In the genomic region with DNA sequence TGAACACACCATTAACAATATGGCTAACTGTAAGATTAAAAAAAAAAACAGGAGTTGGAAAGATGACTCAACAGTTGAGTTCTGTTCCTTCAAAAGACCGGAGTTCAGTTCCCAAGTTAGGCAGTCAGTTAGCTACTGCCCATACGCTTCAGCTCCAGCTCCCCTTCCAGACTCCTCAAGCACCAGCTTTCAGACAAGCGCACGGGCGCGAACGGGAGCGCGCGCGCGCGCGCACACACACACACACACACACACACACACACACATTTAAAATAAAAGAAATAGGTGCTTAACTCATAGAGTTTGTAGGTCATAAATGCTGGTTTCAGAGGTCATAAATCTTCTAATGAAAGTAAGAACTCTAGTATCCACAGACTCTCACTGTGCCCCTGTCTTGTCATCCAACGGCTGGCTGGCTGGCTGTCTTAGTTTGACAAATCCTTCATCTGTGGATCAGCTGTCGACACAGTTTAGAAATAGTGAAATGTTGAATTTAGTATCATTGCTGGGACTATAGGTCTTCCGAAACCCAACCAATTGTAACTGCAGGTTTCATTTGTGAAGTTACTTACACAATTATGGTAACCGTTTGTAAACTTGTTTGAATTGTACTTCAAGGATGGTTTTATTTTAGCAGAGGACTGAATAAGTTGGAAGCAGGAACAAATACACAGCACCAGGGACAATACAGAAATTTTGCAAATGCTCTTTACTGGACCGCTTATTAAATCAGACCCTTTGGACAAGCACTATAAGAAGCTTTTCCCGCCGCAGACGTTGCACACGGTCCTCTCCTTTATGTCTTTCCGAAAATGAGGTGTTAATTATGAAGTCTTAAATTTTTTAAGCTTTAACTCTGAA, we compare ENCODE assay signal across 8 mouse cellular contexts. TPM values are rescaled to one million over a fixed set of nuclear protein-coding genes. Genes with fewer than 3 reads are reported as not detected.
DNase-seq lines count a peak whose midpoint lies in the region; ATAC-seq lines count a peak whose summit lies in the region.

No protein-coding gene starts in this region.

- H3K27ac ChIP-seq in forebrain, embryonic 16.5 days (ENCODE audit: low read length), result peak overlapping the region; percentile 48; the same call in 1 of the 2 replicates
- H3K27ac ChIP-seq in liver, embryonic 16.5 days (ENCODE audit: low read length), result peak overlapping the region; percentile 86
- no peak overlapping the region for H3K27ac ChIP-seq in neural tube, embryonic 13.5 days (replicated peaks)

- peak overlapping the region; percentile 57 for H3K4me2 ChIP-seq in forebrain, embryonic 16.5 days (ENCODE audit: low read length)
- H3K4me2 ChIP-seq in liver, embryonic 16.5 days (ENCODE audit: low read depth, low read length), result peak overlapping the region; percentile 84
- peak overlapping the region; percentile 58 for H3K4me2 ChIP-seq in neural tube, embryonic 13.5 days

- no peak for ATAC-seq in forebrain, embryonic 16.5 days
- ATAC-seq in liver, embryonic 16.5 days (ENCODE audit: low read depth), result peak; percentile 17; the same call in 1 of the 2 replicates
- no peak for ATAC-seq in neural tube, embryonic 13.5 days (ENCODE audit: low read depth)

- no peaks in the 10 kb centered on the region for H3K9me3 ChIP-seq in forebrain, embryonic 16.5 days (ENCODE audit: control insufficient read depth, low read length)
- no peaks in the 10 kb centered on the region for H3K9me3 ChIP-seq in liver, embryonic 16.5 days (replicated peaks; ENCODE audit: control insufficient read depth, low read length)
- H3K9me3 ChIP-seq in neural tube, embryonic 13.5 days, result no peaks in the 10 kb centered on the region

- DNase-seq in layer of hippocampus, adult 9-11 months, result peak; percentile 45
- no peak for DNase-seq in layer of hippocampus, postnatal 14 days (ENCODE audit: low spot score in 2 of 2)
- DNase-seq in c-Kit-positive CD71-positive TER-119-positive erythroid progenitor cells, embryonic 14.5 days (ENCODE audit: low spot score), result peak; percentile 83
- peak; percentile 64 for DNase-seq in induced T-regulatory cell, adult 2 months (ENCODE audit: low read depth)
- peak; percentile 88 for DNase-seq in yolk sac, embryonic 10.5 days (ENCODE audit: low spot score)

- H3K4me1 ChIP-seq in forebrain, embryonic 16.5 days (replicated peaks; ENCODE audit: control insufficient read depth, insufficient read depth, low read length), result peaks cover 9% of the 10 kb centered on the region
- H3K4me1 ChIP-seq in liver, embryonic 16.5 days (ENCODE audit: control insufficient read depth, low read depth, low read length), result peaks cover 17% of the 10 kb centered on the region
- peaks cover 14% of the 10 kb centered on the region for H3K4me1 ChIP-seq in neural tube, embryonic 13.5 days (replicated peaks)

- peak overlapping the region; percentile 51 for H3K4me3 ChIP-seq in forebrain, embryonic 16.5 days (replicated peaks; ENCODE audit: low read length)
- peak overlapping the region; percentile 59 for H3K4me3 ChIP-seq in liver, embryonic 16.5 days (ENCODE audit: low read depth, low read length)
- peak overlapping the region; percentile 52 for H3K4me3 ChIP-seq in neural tube, embryonic 13.5 days

- H3K36me3 ChIP-seq in forebrain, embryonic 16.5 days (ENCODE audit: control insufficient read depth, insufficient read depth), result no peaks in the 10 kb centered on the region
- H3K36me3 ChIP-seq in liver, embryonic 16.5 days (ENCODE audit: control insufficient read depth, insufficient read depth), result no peaks in the 10 kb centered on the region
- H3K36me3 ChIP-seq in neural tube, embryonic 13.5 days, result no peaks in the 10 kb centered on the region

- no peaks in the 10 kb centered on the region for H3K27me3 ChIP-seq in forebrain, embryonic 16.5 days (replicated peaks; ENCODE audit: control insufficient read depth, insufficient read depth, low read length)
- no peaks in the 10 kb centered on the region for H3K27me3 ChIP-seq in liver, embryonic 16.5 days (ENCODE audit: control insufficient read depth, insufficient read depth, low read depth, low read length)
- H3K27me3 ChIP-seq in neural tube, embryonic 13.5 days, result no peaks in the 10 kb centered on the region

- under 1% methylated on average over 24 of the region's 24 CpGs for WGBS in forebrain, embryonic 16.5 days
- WGBS in liver, embryonic 16.5 days (ENCODE audit: insufficient replicate concordance), result under 1% methylated on average over 24 of the region's 24 CpGs
- under 1% methylated on average over 24 of the region's 24 CpGs for WGBS in neural tube, embryonic 13.5 days

- H3K9ac ChIP-seq in forebrain, embryonic 16.5 days (replicated peaks; ENCODE audit: low read depth, low read length), result peak overlapping the region; percentile 54
- H3K9ac ChIP-seq in liver, embryonic 16.5 days (ENCODE audit: low read depth, low read length), result peak overlapping the region; percentile 56
- peak overlapping the region; percentile 67 for H3K9ac ChIP-seq in neural tube, embryonic 13.5 days

RNA-seq across cellular contexts. Expression of a gene that starts 16.2 kb away (rescaled TPM):
- total RNA-seq in layer of hippocampus, postnatal 14 days (2021), result not detected
- 0.06 and 0.22 TPM in 2 replicates for polyA plus RNA-seq in forebrain, embryonic 16.5 days (2015; fragmentation: Nextera tagmentation; extraction: Ambion mirVana)
- 1.9 and 2.0 TPM in 2 replicates for polyA plus RNA-seq in liver, embryonic 16.5 days (2015; fragmentation: Nextera tagmentation; extraction: Ambion mirVana)
- polyA plus RNA-seq in neural tube, embryonic 13.5 days (2015; fragmentation: Nextera tagmentation; extraction: Ambion mirVana), result 0.07 TPM in 1 of 2 replicates, not detected in the other

RNA-seq across cellular contexts. Expression of a gene that starts 25.8 kb away (rescaled TPM):
- total RNA-seq in layer of hippocampus, postnatal 14 days (2021), result 1 to 10 TPM; 7.0 TPM
- polyA plus RNA-seq in forebrain, embryonic 16.5 days (2015; fragmentation: Nextera tagmentation; extraction: Ambion mirVana), result 12.7 and 13.0 TPM in 2 replicates
- 4.5 TPM in 2 replicates for polyA plus RNA-seq in liver, embryonic 16.5 days (2015; fragmentation: Nextera tagmentation; extraction: Ambion mirVana)
- polyA plus RNA-seq in neural tube, embryonic 13.5 days (2015; fragmentation: Nextera tagmentation; extraction: Ambion mirVana), result 9.5 and 10.3 TPM in 2 replicates

RNA-seq across cellular contexts. Expression of a gene that starts 39.2 kb away (rescaled TPM):
- 1 to 10 TPM in 1 of 2 experiments, under 1 TPM in 1; 0.58 to 1.0 TPM for total RNA-seq in layer of hippocampus, postnatal 14 days (2021)
- polyA plus RNA-seq in forebrain, embryonic 16.5 days (2015; fragmentation: Nextera tagmentation; extraction: Ambion mirVana), result 0.18 TPM in 1 of 2 replicates, not detected in the other
- not detected in 2 replicates for polyA plus RNA-seq in liver, embryonic 16.5 days (2015; fragmentation: Nextera tagmentation; extraction: Ambion mirVana)
- polyA plus RNA-seq in neural tube, embryonic 13.5 days (2015; fragmentation: Nextera tagmentation; extraction: Ambion mirVana), result 0.12 and 0.21 TPM in 2 replicates

Comparison
In these comparisons a context has a peak if more than half of its experiments do, and no peak if none do; other contexts are left out.
1. DNase-seq: peak in layer of hippocampus, adult 9-11 months (single experiment), c-Kit-positive CD71-positive TER-119-positive erythroid progenitor cells, embryonic 14.5 days (single experiment), induced T-regulatory cell, adult 2 months (single experiment) and yolk sac, embryonic 10.5 days (single experiment); none in layer of hippocampus, postnatal 14 days (0 of 2).
2. Peak in every context shown above with its lines, with median percentiles within 50 percentile points of each other: H3K4me2 ChIP-seq, H3K4me3 ChIP-seq and H3K9ac ChIP-seq.